Mouse (Mus musculus) spleen, postnatal 10 days (tissue): ENCODE measurements around the gene Sfmbt2.

Experiments used
- DNase-seq, 2 experiments: peaks; one replicate each; pipeline ENCODE4 v3.0.0; 2021 to 2022; ENCODE audit warnings: low spot score in 2 of 2

Sfmbt2 gene

DNA sequence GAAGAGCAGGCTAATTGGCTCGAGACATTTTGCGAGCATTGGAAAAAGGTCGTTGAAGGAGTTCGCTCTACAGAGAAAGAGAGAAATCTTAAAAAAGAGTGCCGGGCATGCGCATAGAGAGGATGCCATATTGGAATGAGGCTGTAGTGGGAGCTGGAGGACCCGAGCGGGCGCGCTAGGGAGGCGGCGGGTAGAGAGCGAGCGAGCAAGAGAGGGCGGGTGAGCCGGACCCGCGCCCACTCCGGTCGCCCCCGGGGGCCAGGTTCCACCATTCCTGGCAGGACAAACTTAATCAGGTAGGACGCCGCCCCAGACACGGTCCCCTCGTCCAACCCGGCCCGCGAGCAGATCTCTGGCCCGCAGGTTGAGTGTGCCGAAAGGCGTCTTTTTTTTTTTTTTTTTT is 2.0 kb downstream of the Sfmbt2 start:
- DNase-seq, result peak; percentile 27 to 48

DNA sequence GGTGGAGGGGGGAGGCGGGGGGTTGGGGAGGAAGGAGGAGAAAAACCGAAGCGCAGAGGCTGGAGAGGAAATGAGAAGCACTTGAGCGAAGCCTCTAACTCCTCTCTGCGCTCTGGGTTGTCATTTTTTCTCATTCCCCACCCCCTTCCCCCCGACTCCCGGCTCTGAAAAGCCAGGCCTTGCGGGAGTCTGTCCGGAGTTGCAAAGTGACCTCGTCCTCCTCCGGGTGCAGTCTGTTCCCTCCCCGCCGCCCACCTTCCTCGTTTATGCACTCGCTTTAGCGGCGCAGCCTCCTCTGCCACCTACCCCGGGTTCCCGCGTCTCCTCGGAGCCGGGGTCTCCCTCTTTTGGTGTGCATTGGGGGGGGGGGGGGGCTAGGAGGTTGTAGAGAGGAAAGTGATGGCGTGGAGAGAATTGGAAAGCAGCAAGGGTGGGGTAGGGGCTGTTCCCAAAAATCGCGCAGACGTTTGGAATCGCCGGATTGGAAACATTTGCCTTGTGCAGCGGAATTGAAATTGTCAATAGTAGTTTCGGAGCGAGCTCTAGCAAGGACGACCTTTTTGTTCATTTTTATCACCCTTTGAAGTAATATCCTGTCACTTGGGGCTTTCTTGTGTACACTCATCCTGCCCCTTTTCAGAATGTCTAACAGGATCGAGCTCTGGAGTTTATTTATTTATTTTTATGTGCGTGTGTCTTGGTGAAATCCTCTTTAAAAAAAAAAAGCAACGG is 2.6 kb downstream of the Sfmbt2 start:
- DNase-seq, result peak in 1 of 2 experiments; percentile 29

DNA sequence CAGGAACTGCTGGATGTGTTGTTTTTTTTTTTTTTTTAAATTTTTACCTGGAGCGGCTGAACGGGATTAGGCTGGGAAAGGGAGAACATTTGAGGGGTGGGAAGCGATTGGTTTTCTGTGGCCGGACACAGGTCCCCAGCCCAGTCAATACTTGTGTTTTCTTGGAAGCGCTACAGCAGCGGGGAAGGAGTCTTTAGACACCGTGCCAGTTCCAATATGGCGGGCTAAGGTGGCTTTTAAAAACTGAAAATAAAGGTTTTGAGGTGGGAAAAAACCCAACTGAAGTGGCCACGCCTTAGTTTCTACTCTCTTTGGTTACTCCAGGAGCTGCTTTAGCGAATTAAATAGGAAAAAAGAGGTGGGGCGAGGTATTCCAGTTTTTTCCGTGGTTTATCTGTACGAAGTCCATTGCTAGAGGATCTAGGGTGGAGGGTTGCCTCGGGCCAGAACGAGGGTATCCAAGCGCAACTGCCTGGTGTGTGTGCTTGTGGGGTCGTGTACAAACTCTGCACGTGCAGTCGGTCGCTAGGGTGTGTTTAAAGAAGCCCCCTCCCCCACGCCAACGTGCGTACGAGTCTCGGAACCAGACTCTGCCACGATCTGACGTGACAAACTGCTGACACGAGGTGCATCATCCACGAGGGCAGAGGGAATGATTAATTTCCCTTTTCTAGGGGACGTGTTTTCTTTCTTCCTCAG is 3.3 kb downstream of the Sfmbt2 start:
- DNase-seq, result peak in 1 of 2 experiments; percentile 18

DNA sequence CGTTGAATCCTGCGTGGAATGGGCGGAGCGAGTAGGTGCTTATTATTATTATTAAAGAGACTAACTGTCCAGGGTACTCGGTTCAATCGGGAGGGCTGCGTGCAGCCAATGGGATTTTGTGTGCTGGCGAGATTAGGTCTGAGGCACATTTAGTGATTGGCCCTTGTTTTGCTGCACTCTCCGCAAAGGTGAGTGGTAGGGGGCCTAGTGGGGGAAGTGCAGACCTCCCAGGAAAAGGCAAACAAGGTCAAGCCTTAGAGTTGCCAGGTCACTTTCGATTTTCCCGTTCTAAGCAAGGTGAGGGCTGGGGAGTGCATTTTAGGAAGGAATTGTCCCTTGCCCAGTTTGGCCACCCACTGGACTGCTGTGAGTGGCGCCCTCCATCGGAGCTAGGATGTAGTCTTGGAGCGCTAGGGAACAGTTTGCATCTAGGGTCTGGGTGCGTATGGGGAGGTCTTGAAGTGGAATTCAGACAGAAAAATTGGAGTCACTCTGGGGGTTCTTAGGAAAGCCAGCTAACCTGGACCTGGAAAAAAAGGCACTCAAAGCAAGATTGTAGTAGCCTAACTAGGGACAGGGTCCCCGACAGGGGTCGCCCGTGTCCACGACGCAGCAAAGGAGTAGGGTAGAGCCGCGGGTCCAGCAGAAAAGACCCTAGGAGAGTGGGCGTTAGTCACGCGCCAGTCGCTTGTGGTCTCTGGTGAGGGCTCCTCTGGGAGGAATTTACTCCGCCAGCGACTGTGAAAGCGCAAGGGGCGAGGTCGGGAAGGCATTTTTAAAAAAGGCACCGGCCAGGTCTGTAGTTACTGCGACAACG is 4.1 kb downstream of the Sfmbt2 start:
- peak; percentile 6 to 31 for DNase-seq

DNA sequence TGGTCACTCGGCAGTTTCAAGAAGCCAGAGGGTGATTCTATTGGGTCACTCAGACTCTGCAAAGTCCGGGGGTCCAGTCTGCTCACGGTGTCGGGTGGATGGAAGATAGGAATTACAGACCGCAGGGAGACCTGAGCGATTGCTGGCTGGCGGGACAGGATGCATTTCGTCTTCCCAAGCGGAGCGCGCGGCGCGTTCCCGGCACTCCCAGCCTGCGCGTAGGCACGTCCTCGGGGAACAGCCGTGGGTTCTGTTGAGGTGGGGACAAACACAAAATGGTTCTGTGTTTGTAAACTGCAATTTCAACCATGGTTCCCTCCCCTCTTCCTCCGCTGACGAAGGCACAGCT is 4.7 kb downstream of the Sfmbt2 start:
- no peak for DNase-seq

DNA sequence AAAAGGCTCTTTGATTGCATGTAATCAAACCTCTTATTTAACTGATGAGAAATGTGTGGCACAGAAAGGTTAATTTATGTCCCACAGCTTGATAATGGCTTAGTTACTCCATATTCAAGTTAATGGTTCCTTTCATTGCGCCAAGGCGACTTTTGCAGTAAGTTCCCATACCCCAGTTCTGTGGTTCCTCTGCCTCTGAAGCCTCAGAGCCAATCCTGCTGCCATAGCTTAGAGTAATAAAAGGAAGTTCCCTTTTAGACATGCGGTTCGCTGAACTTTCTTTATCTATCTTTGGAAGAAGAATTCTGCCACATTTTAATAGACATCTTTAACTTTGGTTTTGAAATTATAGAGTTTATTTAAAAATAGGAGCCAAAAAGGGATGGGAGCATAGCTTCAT is 19.7 kb downstream of the Sfmbt2 start:
- no peak for DNase-seq

DNA sequence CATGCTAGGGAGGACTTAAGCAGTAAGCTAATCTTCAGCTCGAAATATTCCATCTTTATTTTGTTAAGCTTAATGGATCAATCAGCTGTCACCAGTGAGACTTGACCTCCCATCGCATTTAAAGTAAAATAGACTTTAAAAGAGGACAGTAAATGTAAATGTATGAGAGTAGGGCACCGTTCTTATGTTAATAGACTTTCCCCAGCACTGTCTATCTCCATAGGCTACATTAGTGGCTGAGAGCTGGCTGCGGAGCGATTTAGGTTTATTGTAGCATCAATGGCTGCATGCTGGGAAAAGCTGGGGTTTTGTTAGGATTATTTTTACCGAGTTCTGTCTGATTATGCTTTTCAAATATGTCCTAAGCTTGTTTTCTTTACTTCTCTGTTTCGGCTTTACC is 20.5 kb downstream of the Sfmbt2 start:
- DNase-seq, result no peak

DNA sequence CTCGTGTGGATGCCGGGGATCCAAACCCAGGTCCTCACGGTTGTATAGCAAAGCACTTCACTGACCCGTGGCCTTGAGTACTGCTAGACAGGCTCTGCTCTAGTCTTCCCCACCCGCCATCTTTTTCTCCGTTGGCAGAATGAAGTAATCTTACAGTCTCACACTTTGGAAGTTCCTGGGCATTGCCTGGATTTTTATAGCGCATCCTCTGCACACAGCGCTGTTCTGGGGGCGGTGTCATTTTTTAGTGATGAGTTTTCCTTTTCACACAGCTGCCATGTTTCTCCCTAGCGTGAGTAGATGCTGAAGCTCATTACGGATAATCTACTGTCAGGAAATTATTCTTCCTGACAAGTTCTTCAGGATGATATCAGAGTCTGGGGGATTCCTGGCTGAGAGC is 24.8 kb downstream of the Sfmbt2 start:
- DNase-seq, result no peak

DNA sequence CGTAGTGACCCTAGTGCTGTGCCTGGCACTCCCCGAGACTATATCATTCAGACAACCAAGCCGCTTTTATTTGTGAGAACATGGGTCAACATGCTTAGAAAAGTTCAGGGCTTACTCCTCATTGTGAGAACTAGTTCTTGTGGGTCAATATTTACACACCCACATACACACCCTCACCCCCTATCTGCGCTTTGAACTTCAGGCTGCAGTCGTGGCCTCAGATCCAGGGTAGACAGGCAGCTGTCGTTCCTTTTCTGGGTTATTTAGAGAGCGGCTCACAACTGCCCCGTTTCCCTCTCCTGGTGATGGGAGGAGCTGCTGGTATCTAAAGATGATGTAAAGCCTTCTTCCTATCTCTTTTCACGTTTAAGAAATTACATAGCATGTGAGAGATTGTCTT is 27.5 kb downstream of the Sfmbt2 start:
- no peak for DNase-seq

DNA sequence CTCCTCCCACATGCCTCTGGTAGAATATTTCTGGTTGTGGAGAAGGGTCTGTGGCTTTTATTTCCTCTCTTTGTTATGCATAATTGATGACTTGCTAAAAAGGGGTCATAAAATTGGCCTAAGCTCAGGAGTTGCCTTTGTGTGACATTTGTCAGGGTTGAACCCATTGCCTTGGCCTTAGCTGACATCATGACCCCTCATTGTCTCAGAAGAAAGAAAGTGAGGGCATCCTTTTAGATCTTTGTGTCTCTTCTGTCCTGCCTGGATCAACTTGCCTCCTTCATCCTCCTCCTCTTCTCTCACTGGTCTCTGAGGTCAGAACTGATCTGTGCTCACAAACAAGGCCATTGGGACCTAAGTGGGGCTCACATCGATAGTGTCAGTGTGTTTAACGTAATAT is 35.8 kb downstream of the Sfmbt2 start:
- no peak for DNase-seq

DNA sequence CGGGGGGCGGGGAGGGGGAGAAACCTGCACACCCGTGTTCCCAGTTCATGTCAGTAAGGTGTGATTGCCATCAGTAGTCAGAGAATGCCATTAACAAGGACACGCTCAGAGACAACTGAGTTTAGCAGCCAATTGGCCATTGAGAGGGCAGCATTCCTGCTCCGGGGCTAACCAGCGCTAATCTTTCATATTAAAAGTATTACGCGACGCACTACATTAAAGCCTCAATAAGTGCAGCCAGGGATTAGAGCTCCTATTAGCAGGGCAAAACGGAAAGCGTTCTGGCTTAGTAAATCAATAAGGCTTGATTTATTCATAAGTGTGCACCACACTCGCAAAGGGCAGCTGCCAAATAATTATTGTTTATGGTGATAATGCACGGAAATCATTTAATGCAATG is 39.1 kb downstream of the Sfmbt2 start:
- no peak for DNase-seq

DNA sequence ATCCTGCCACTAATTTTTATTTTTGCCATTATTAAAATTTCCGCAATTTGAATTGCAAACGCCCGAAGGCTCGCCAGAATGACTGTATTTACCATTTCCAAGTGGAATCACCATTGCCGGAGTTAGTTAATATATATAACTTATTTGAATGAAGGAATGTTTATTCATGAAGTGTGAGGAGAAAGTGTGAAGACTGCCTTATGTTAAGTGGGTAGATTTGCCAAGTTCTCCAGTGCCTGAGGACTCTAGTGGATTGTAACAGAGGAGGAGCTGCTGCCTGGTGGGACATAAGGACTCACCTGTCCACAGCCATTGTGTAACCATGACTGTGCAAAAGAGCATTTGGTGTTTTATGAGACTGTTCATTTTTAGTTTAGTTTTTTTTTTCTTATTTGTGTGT is 39.8 kb downstream of the Sfmbt2 start:
- no peak for DNase-seq

DNA sequence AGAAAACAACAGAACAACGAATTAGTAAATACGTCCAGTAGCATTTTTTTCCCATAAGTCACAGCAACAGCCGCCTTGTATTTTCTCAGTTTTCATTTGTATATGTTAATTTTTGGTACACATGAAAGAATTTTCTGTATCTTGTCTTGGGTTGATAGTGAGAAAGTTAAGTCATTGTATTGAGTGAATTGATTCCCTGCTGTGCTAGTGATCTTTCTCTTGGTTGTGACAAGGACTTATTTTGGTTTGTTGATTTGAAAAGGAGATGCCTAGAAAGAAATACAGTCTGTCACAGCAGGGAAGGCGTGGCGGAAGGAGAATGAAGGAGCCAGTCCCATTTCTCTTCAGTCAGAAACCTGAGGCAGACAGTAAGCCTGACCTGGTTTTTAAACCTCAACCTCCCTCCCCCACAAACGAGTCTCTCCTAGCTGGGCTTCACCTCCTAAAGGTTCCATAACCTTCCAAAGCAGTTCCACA is 50.7 kb downstream of the Sfmbt2 start:
- DNase-seq, result no peak

DNA sequence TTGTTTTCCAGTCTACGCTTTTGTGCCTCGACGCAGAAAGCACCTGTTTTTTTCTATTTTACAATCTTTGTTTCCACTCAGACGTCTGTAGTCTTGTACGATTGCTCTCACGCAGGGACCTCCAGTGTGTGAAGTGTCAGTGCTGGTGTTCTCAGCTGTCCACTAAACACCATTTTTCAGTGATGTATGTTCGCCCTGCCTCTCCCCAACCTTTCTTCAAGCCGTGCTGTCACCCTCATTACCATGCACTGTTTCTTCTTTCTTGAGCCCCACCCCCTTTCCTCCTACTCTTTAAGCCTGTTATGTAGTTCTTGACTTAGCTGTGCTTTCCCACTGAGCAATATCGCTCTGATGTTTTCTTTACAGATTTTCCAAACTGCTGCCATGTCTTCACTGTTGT is 67.0 kb downstream of the Sfmbt2 start:
- no peak for DNase-seq

DNA sequence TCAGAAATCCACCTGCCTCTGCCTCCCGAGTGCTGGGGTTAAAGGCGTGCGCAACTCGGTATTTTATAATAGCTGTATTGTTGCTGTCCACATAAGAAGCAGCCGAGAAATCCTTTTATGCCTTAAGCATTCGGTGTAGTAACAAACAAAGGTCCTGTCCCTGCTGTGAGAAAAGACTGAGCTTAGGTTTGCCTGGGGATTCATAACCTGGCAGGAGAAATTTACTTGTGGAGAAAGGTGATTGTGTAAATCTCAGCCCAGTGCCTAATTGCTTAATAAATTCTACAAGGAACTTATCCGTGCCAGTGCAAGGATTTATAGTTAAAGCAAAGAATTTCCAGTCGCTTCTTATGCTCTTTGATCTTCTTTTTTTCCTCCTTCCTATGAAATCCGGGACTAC is 71.5 kb downstream of the Sfmbt2 start:
- no peak for DNase-seq

DNA sequence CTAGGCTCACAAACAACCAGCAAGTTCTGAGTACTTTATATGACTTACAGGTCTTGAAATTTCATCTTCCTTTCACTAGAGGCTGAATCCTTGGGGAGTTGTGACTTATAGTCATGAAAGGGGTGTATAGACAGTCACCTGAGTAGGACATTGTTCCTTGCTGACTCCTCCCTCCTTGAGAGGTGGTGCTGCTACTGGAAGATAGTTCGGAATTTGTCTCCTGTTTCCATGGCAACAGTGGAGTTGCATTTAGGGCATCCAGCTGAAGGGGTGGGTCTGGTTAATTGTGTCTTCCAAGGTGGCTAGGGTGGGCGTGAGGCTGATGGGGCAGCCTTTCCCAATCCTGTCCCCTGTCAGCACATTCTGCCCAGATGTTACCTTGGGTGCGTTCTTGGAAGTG is 83.3 kb downstream of the Sfmbt2 start:
- DNase-seq, result no peak

DNA sequence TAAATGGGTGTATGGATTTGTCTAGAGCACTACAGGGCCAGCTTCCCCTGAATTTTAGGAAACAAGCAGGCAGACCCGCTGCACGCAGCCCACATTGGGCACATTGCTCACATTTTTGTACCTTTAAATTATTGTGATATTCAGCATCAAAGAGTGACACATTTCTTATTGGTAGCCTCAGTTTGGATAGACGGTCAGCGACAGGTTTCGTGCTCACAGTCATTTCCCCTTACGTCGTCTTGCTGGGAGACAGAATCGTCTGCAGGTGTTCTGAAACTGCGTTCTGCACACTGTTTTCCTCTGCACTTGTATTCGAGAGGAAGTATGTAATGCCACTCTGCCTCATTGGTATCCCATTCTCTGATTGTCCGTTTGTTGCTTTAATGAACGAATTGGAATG is 88.0 kb downstream of the Sfmbt2 start:
- no peak for DNase-seq

DNA sequence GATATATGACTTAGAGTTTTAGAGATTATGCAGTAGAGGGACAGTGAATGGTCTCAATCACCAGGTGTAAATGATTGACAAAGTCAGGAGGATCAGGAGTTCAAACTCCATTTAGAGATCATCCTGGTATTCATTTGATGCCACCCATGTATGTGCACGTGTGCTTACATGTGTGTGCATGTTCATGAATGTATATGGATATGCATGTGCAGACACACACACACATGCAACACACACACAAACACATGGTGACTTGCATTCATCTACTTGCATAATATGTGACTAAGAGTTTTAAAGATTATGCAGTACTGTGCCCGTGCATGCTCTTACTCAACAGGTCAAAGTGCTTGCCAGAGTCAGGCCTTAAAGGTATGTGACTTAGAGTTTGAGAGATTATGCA is 146.2 kb downstream of the Sfmbt2 start:
- no peak for DNase-seq

DNA sequence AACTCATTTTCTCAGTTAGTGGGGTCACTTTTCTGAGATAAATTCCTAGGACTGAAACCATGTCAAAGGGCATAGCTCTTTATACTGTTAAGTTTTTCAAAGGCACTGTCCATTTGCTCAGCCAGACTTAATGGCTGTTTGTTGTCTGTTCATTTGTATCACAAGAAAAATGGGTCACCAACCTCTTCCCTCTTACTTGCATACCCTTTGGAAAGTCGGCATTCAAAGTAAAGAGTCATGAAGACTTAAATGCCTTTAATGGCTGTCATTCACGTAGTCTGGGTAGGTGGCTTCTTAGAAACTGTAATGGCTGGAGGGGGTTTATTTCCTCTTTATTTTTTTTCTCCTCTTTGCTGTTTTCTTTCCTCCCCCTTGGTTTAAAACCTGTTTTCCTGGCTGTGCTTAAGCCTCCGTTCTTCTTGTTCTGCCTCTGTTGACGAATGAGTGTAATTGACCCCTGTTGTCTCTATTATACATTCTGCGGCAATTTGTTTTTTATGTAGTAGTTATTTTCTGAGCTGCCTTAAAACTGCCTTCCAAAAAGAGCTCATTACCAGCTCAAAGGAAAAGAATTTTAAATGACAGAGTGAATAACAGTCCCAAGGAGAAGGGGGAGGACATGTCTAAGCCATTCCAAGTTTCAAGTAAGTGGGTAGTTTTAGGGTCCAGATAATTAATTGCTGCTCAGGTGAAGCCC is 151.6 kb downstream of the Sfmbt2 start:
- DNase-seq, result no peak

DNA sequence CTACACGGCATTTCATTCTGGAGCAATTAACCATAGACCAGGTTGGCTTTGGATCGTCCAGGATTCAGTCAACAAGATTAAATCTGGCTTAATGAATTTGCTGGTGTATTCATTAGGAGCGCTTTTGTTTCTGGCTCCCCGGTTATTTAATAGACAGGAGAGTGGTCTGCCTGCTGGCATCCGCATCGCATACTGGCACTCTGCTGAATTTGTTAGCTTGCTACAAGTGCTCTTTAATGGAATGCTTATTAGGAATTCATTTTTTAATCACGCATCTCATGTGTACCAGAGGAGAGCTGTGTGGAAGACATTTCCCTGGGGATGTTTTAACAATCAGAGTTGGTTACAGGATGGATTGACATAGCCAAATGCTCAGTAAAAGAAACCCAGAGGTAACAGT is 155.3 kb downstream of the Sfmbt2 start:
- DNase-seq, result no peak

DNA sequence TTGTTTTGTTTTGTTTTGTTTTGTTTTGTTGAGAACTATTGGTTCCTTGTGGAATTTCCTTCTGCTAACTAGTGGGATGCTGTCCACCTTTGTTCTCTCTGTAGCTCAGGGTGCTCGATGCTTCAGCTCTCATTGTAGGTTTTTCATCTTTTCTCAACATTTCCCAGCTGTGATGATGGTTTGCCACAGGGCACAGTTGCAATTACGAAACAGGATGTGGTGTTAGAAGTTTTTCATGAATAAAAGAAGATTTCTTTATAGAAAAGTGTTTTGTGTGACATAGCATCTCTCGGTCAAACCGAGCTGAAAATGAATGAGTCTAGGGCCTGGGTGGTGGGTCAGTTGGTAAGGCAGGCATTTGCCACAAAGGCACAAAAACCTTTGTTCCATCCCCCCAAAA is 171.5 kb downstream of the Sfmbt2 start:
- DNase-seq, result no peak

DNA sequence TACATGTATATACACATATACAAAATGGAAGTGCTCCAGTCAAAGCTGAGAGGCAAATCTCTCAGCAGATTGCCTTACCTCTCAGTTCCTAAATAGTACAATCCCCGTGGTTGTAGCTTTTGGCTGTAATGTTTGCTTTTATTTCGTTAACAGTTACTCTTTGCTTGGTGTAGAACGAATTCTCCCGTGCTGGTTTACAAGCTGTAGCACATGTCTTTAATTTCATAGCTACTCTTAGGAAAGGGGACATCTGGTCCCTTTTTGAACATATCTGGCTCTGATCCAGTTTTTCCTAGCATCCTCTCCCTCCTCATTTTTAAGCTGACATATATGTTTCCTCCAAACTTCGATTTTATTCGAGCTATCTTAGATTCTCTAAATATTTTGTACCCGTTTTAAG is 172.1 kb downstream of the Sfmbt2 start:
- DNase-seq, result no peak
